Mouse (Mus musculus): ENCODE data around the gene Rheb. TPM values are rescaled to one million over a fixed set of nuclear protein-coding genes. Genes with fewer than 3 reads are reported as not detected.

The Rheb gene
- polyA plus RNA-seq, 1 experiment from 2014 or later, result 70.0 TPM

DNA sequence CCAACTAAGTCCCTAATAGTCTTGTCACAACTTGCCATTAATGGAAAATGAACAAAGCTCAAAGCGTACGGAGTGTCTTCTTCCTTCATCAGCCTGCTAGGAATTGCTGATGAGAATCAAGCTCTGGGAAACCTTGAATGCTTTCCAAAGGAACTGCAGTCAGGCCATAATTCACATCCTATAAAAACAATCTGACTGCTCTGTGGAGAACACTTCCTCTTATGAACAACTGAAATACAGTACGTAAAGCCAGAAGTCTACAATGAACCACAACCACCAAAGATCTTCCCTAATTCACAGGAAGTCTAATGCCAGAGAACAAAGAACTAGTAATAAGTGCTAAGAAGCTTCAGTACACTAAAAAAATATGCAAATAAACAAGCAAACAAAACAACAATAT, 28.5 kb downstream of the Rheb start:
- 81% methylated on average over 3 of the region's 3 CpGs for WGBS (ENCODE audit: insufficient replicate concordance)
- Histone ChIP-seq H3K27ac (ENCODE audit: low read length) (no peak overlapping the region), H3K4me1 (ENCODE audit: control insufficient read depth, low read depth, low read length) (no peaks in the 10 kb centered on the region), H3K36me3 (ENCODE audit: control insufficient read depth, insufficient read depth) (peaks cover 50% of the 10 kb centered on the region), H3K9ac (ENCODE audit: low read depth, low read length) (no peak overlapping the region), H3K4me3 (ENCODE audit: low read depth, low read length) (no peak overlapping the region), H3K9me3 (replicated peaks; ENCODE audit: control insufficient read depth, low read length) (no peaks in the 10 kb centered on the region), H3K27me3 (ENCODE audit: control insufficient read depth, insufficient read depth, low read depth, low read length) (no peaks in the 10 kb centered on the region), H3K4me2 (ENCODE audit: low read depth, low read length) (no peak overlapping the region)
- no peak for ATAC-seq (ENCODE audit: low read depth)

DNA sequence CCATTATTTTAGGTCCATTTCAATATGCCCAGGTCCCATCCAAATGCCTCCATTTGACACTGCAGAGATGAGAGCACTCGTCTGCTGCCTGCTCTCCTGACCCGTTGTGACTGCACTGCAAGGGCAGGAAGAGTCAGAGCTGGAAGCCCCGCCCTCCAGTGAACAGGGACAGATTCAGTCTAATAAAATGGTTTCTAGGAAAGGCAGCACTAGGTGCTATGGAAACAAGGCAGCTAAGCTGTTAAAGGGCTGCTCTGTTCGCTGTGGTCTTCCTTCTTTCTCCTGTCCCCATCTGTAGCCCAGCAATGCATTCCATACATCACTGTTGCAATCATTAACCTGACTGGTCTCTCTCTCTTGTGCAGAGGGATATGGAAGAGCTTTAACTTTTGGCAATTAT, 29.4 kb downstream of the Rheb start:
- no peaks in the 10 kb centered on the region for H3K9me3 ChIP-seq (replicated peaks; ENCODE audit: control insufficient read depth, low read length)
- H3K4me2 ChIP-seq (ENCODE audit: low read depth, low read length), result no peak overlapping the region
- ATAC-seq (ENCODE audit: low read depth), result no peak
- no peak overlapping the region for H3K4me3 ChIP-seq (ENCODE audit: low read depth, low read length)
- H3K27ac ChIP-seq (ENCODE audit: low read length), result no peak overlapping the region
- 70% methylated on average over 4 of the region's 4 CpGs for WGBS (ENCODE audit: insufficient replicate concordance)
- no peaks in the 10 kb centered on the region for H3K4me1 ChIP-seq (ENCODE audit: control insufficient read depth, low read depth, low read length)
- no peaks in the 10 kb centered on the region for H3K27me3 ChIP-seq (ENCODE audit: control insufficient read depth, insufficient read depth, low read depth, low read length)
- peaks cover 51% of the 10 kb centered on the region for H3K36me3 ChIP-seq (ENCODE audit: control insufficient read depth, insufficient read depth)
- no peak overlapping the region for H3K9ac ChIP-seq (ENCODE audit: low read depth, low read length)

DNA sequence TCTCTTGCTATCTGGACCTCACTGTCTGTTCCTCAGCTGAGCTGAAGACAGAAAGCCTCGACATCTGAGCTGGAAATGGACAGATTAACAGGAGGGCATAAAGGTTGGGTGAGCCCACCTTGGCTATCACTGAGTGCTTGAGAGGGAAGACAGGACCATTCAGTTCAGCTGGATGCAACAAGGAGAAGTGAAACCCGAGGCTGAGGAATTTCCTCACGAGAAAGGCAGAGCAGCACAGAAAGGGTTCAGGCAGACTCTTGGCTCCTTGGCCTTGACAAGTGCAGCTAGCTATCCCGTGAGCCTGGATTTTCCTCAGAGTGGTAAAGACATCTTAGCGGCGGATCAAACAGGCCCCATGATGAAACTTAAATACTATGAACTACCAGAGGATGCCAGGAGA, 37.2 kb downstream of the Rheb start:
- Histone ChIP-seq H3K4me1 (ENCODE audit: control insufficient read depth, low read depth, low read length) (no peaks in the 10 kb centered on the region; the same call in 1 of the 2 replicates), H3K27ac (ENCODE audit: low read length) (no peak overlapping the region), H3K9me3 (replicated peaks; ENCODE audit: control insufficient read depth, low read length) (no peaks in the 10 kb centered on the region), H3K4me2 (ENCODE audit: low read depth, low read length) (no peak overlapping the region), H3K27me3 (ENCODE audit: control insufficient read depth, insufficient read depth, low read depth, low read length) (no peaks in the 10 kb centered on the region), H3K36me3 (ENCODE audit: control insufficient read depth, insufficient read depth) (peaks cover 36% of the 10 kb centered on the region), H3K4me3 (ENCODE audit: low read depth, low read length) (no peak overlapping the region), H3K9ac (ENCODE audit: low read depth, low read length) (no peak overlapping the region)
- no peak for ATAC-seq (ENCODE audit: low read depth)
- 82% methylated on average over 6 of the region's 6 CpGs for WGBS (ENCODE audit: insufficient replicate concordance)

DNA sequence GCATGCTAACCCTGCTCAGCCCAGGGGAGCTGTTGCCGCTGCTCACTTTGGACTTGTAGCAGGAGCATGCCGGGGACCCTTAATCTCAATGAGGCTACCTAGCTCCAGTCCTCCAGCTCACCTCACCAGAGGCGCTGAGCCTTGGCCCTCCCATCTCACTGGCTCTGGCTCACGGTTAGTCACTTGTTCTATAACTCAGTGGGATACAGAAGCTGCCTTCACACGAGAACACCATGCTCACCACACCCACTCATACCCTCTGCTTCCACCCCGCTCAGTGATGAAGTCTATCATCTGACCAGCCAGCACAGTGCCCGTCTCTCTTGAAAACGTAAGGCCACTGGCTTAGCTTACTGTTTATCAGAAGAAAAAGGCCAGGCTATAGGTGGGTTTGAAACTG, 37.8 kb downstream of the Rheb start:
- 86% methylated on average over 8 of the region's 8 CpGs for WGBS (ENCODE audit: insufficient replicate concordance)
- Histone ChIP-seq H3K4me3 (ENCODE audit: low read depth, low read length) (no peak overlapping the region), H3K27ac (ENCODE audit: low read length) (no peak overlapping the region), H3K27me3 (ENCODE audit: control insufficient read depth, insufficient read depth, low read depth, low read length) (no peaks in the 10 kb centered on the region), H3K9ac (ENCODE audit: low read depth, low read length) (no peak overlapping the region), H3K9me3 (replicated peaks; ENCODE audit: control insufficient read depth, low read length) (no peaks in the 10 kb centered on the region), H3K4me1 (ENCODE audit: control insufficient read depth, low read depth, low read length) (no peaks in the 10 kb centered on the region; the same call in 1 of the 2 replicates), H3K4me2 (ENCODE audit: low read depth, low read length) (no peak overlapping the region), H3K36me3 (ENCODE audit: control insufficient read depth, insufficient read depth) (peaks cover 36% of the 10 kb centered on the region)
- no peak for ATAC-seq (ENCODE audit: low read depth)

- no peaks in the 10 kb centered on the region for H3K9me3 ChIP-seq (replicated peaks; ENCODE audit: control insufficient read depth, low read length)
- ATAC-seq (ENCODE audit: low read depth), result no peak
- no peaks in the 10 kb centered on the region for H3K27me3 ChIP-seq (ENCODE audit: control insufficient read depth, insufficient read depth, low read depth, low read length)
- no peak overlapping the region for H3K4me3 ChIP-seq (ENCODE audit: low read depth, low read length)
- no peak overlapping the region for H3K27ac ChIP-seq (ENCODE audit: low read length)
- H3K4me2 ChIP-seq (ENCODE audit: low read depth, low read length), result no peak overlapping the region
- WGBS (ENCODE audit: insufficient replicate concordance), result 55% methylated on average over 6 of the region's 6 CpGs
- no peaks in the 10 kb centered on the region; the same call in 1 of the 2 replicates for H3K4me1 ChIP-seq (ENCODE audit: control insufficient read depth, low read depth, low read length)
- H3K36me3 ChIP-seq (ENCODE audit: control insufficient read depth, insufficient read depth), result peaks cover 22% of the 10 kb centered on the region
- H3K9ac ChIP-seq (ENCODE audit: low read depth, low read length), result no peak overlapping the region
Observed at GRCm38 (mm10) chr5:24801841-24802624, 40.4 kb downstream of the Rheb start.

GRCm38 (mm10) chr5:24800416-24800815, 42.0 kb downstream of the Rheb start:
- Histone ChIP-seq H3K9ac (ENCODE audit: low read depth, low read length) (no peak overlapping the region), H3K4me1 (ENCODE audit: control insufficient read depth, low read depth, low read length) (no peaks in the 10 kb centered on the region; the same call in 1 of the 2 replicates), H3K4me3 (ENCODE audit: low read depth, low read length) (no peak overlapping the region), H3K4me2 (ENCODE audit: low read depth, low read length) (no peak overlapping the region), H3K36me3 (ENCODE audit: control insufficient read depth, insufficient read depth) (peaks cover 9% of the 10 kb centered on the region), H3K27me3 (ENCODE audit: control insufficient read depth, insufficient read depth, low read depth, low read length) (no peaks in the 10 kb centered on the region), H3K9me3 (replicated peaks; ENCODE audit: control insufficient read depth, low read length) (no peaks in the 10 kb centered on the region), H3K27ac (ENCODE audit: low read length) (no peak overlapping the region)
- ATAC-seq (ENCODE audit: low read depth), result no peak

GRCm38 (mm10) chr5:24798639-24799038, 43.8 kb downstream of the Rheb start:
- H3K4me1 ChIP-seq (ENCODE audit: control insufficient read depth, low read depth, low read length), result no peaks in the 10 kb centered on the region; the same call in 1 of the 2 replicates
- H3K4me3 ChIP-seq (ENCODE audit: low read depth, low read length), result no peak overlapping the region
- no peak overlapping the region for H3K4me2 ChIP-seq (ENCODE audit: low read depth, low read length)
- H3K36me3 ChIP-seq (ENCODE audit: control insufficient read depth, insufficient read depth), result peaks cover 3% of the 10 kb centered on the region; the same call in 1 of the 2 replicates
- H3K27ac ChIP-seq (ENCODE audit: low read length), result no peak overlapping the region
- H3K9ac ChIP-seq (ENCODE audit: low read depth, low read length), result no peak overlapping the region
- WGBS (ENCODE audit: insufficient replicate concordance), result 74% methylated on average over 10 of the region's 10 CpGs
- no peaks in the 10 kb centered on the region for H3K27me3 ChIP-seq (ENCODE audit: control insufficient read depth, insufficient read depth, low read depth, low read length)
- H3K9me3 ChIP-seq (replicated peaks; ENCODE audit: control insufficient read depth, low read length), result no peaks in the 10 kb centered on the region
- no peak for ATAC-seq (ENCODE audit: low read depth)

GRCm38 (mm10) chr5:24797858-24798257, 44.6 kb downstream of the Rheb start:
- H3K4me3 ChIP-seq (ENCODE audit: low read depth, low read length), result no peak overlapping the region
- ATAC-seq (ENCODE audit: low read depth), result no peak
- H3K36me3 ChIP-seq (ENCODE audit: control insufficient read depth, insufficient read depth), result no peaks in the 10 kb centered on the region; the same call in 1 of the 2 replicates
- no peak overlapping the region for H3K4me2 ChIP-seq (ENCODE audit: low read depth, low read length)
- H3K27me3 ChIP-seq (ENCODE audit: control insufficient read depth, insufficient read depth, low read depth, low read length), result no peaks in the 10 kb centered on the region
- no peaks in the 10 kb centered on the region for H3K9me3 ChIP-seq (replicated peaks; ENCODE audit: control insufficient read depth, low read length)
- 33% methylated on average over 7 of the region's 7 CpGs for WGBS (ENCODE audit: insufficient replicate concordance)
- no peak overlapping the region for H3K27ac ChIP-seq (ENCODE audit: low read length)
- no peaks in the 10 kb centered on the region; the same call in 1 of the 2 replicates for H3K4me1 ChIP-seq (ENCODE audit: control insufficient read depth, low read depth, low read length)
- no peak overlapping the region for H3K9ac ChIP-seq (ENCODE audit: low read depth, low read length)

- no peak for ATAC-seq (ENCODE audit: low read depth)
Observed at GRCm38 (mm10) chr5:24792961-24793360, 49.5 kb downstream of the Rheb start.

More at GRCm38 (mm10) chr5:24792961-24793360, 49.5 kb downstream of the Rheb start:
- no peak overlapping the region for H3K4me3 ChIP-seq (ENCODE audit: low read depth, low read length)
- no peaks in the 10 kb centered on the region for H3K27me3 ChIP-seq (ENCODE audit: control insufficient read depth, insufficient read depth, low read depth, low read length)
- no peak overlapping the region for H3K9ac ChIP-seq (ENCODE audit: low read depth, low read length)
- H3K9me3 ChIP-seq (replicated peaks; ENCODE audit: control insufficient read depth, low read length), result no peaks in the 10 kb centered on the region
- H3K27ac ChIP-seq (ENCODE audit: low read length), result no peak overlapping the region
- WGBS (ENCODE audit: insufficient replicate concordance), result 51% methylated on average over 7 of the region's 7 CpGs
- H3K4me2 ChIP-seq (ENCODE audit: low read depth, low read length), result no peak overlapping the region
- H3K4me1 ChIP-seq (ENCODE audit: control insufficient read depth, low read depth, low read length), result no peaks in the 10 kb centered on the region
- H3K36me3 ChIP-seq (ENCODE audit: control insufficient read depth, insufficient read depth), result no peaks in the 10 kb centered on the region

Data from liver, embryonic 16.5 days (tissue).